Mouse (Mus musculus) mouse trophoblast stem cell (cell line): ENCODE results near the gene Tshr.
"Not testable (repeated sequence)": the region's sequence is repeated elsewhere in the genome, so short reads cannot be mapped to it uniquely, and the experiment has no call there.

ENCODE experiments used
- in situ Hi-C, 2 experiments: fragments of 300-500 bp; cut with MseI, MboI; formaldehyde crosslinking; loops; 2 replicates in 1 of 2; 3 replicates in 1 of 2; pipeline ENCODE4 v1.15.1; 2025

Gene Tshr

GRCm38 (mm10) chr12:91384281-91385017 is at the start of gene Tshr, which contains the start of gene Cep128:
Gene Tshr, plus strand, starts transcription at chr12:91384563.
Gene Cep128, minus strand, starts transcription at chr12:91384409.
- in situ Hi-C loops, result no loop called here

- in situ Hi-C loops, result not testable (repeated sequence)
These were observed 45.7 kb upstream of the Tshr start for GRCm38 (mm10) chr12:91338656-91339055.

- in situ Hi-C loops, result no loop called here
These were observed 30.6 kb upstream of the Tshr start for GRCm38 (mm10) chr12:91353783-91354182.

- in situ Hi-C loops, result no loop called here
These were observed 15.2 kb upstream of the Tshr start for GRCm38 (mm10) chr12:91369173-91369572.

GRCm38 (mm10) chr12:91383516-91384264 is 673 bp upstream of the Tshr start:
- in situ Hi-C loops, result no loop called here

- in situ Hi-C loops, result loop anchor here (25.0 kb wide), 1 partner anchor 412 kb away; no protein-coding TSS in a partner anchor
These were observed 16.1 kb downstream of the Tshr start for GRCm38 (mm10) chr12:91400232-91401048.

GRCm38 (mm10) chr12:91401049-91401352 is 16.6 kb downstream of the Tshr start:
- in situ Hi-C loops, result loop anchor here (25.0 kb wide), 1 partner anchor 411 kb away; no protein-coding TSS in a partner anchor

GRCm38 (mm10) chr12:91410306-91410705 is 25.9 kb downstream of the Tshr start:
- in situ Hi-C loops, result loop anchor here (25.0 kb wide), 1 partner anchor 402 kb away; no protein-coding TSS in a partner anchor

GRCm38 (mm10) chr12:91412461-91413182 is 28.3 kb downstream of the Tshr start:
- in situ Hi-C loops, result loop anchor here (25.0 kb wide), 1 partner anchor 400 kb away; no protein-coding TSS in a partner anchor

- in situ Hi-C loops, result loop anchor here (25.0 kb wide), 1 partner anchor 397 kb away; no protein-coding TSS in a partner anchor
These were observed 30.7 kb downstream of the Tshr start for GRCm38 (mm10) chr12:91415112-91415511.

- in situ Hi-C loops, result loop anchor here (25.0 kb wide), 1 partner anchor 395 kb away; no protein-coding TSS in a partner anchor
These were observed 32.5 kb downstream of the Tshr start for GRCm38 (mm10) chr12:91416828-91417227.

GRCm38 (mm10) chr12:91418791-91419190 is 34.4 kb downstream of the Tshr start:
- in situ Hi-C loops, result loop anchor here (25.0 kb wide), 1 partner anchor 394 kb away; no protein-coding TSS in a partner anchor

GRCm38 (mm10) chr12:91421272-91421671 is 36.9 kb downstream of the Tshr start:
- in situ Hi-C loops, result loop anchor here (25.0 kb wide), 1 partner anchor 391 kb away; no protein-coding TSS in a partner anchor

GRCm38 (mm10) chr12:91423125-91423820 is 38.9 kb downstream of the Tshr start:
- in situ Hi-C loops, result loop anchor here (25.0 kb wide), 1 partner anchor 389 kb away; no protein-coding TSS in a partner anchor

GRCm38 (mm10) chr12:91426499-91426898 is 42.1 kb downstream of the Tshr start:
- in situ Hi-C loops, result no loop called here

GRCm38 (mm10) chr12:91427129-91427528 is 42.8 kb downstream of the Tshr start:
- in situ Hi-C loops, result no loop called here

- in situ Hi-C loops, result no loop called here
These were observed 97.9 kb downstream of the Tshr start for GRCm38 (mm10) chr12:91482195-91482733.

GRCm38 (mm10) chr12:91486342-91486741 is 102.0 kb downstream of the Tshr start:
- in situ Hi-C loops, result no loop called here

GRCm38 (mm10) chr12:91488406-91488805 is 104.0 kb downstream of the Tshr start:
- in situ Hi-C loops, result no loop called here
